Mouse (Mus musculus): ENCODE data around the gene Mal.

GRCm38 (mm10) chr2:127662708-127663107 lies 6.2 kb upstream of the Mal start:
- no peak for TF ChIP-seq FLI1 (IDR thresholded peaks at IDR 0.05; ENCODE audit: low read length)
- no peak for TF ChIP-seq GATA1 (IDR thresholded peaks at IDR 0.05; ENCODE audit: borderline replicate concordance, low read length)
